Mouse (Mus musculus) urinary bladder, postnatal 4 days (tissue): Measurements from ENCODE around the gene Cdan1.

Source experiments
- DNase-seq, 2 experiments: peaks; one replicate each; pipeline ENCODE4 v3.0.0; 2021 to 2022; ENCODE audit warnings: low spot score in 2 of 2

Gene Cdan1

GRCm38 (mm10) chr2:120849449-120850423 is at the start of gene Cdan1:
Cdan1 (minus strand) TSS chr2:120850128.
- peak in 1 of 2 experiments; percentile 39 for DNase-seq

- no peak for DNase-seq
Observed at GRCm38 (mm10) chr2:120896361-120896760, 46.4 kb upstream of the Cdan1 start.

DNA sequence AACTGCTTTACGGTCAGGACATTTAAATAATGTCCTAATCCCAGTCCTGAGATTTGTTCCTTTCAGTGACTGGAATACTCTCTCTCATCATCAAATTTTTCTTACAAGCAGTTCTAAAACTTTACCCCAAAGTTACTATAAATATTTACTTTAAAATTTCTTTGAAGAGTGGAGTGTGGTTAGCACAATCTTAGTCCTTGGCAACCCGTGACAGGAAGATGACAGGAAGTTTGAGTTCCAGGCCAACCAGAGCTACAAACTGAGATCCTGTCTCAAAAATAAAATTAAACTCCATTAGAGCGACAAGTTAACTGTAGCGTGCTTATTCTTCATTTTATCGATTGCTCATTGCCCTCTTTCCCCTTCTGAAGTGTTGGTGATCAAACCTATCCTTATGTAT is 37.7 kb upstream of the Cdan1 start:
- DNase-seq: no peak

- no peak for DNase-seq
Observed at GRCm38 (mm10) chr2:120873192-120873591, 23.3 kb upstream of the Cdan1 start.

GRCm38 (mm10) chr2:120871447-120872336 is 21.8 kb upstream of the Cdan1 start:
- no peak for DNase-seq

DNA sequence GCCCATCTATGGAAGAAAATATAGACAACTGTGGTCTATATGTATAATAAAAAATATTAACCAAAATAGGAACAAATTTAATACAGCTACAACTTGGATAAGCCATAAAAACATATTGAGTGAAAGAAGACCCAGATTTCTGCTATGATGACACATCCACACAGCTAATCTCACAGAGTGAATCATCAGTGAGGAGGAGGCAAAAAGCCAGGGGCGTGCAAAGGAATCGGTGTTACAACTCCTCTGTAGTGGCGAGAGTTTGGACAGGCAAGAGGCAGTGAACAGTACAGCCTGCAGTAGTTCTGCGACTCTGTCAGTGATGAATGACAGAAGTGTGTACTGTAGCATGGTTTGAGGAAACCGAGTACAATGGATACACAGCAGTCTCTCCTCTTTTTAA is 17.4 kb upstream of the Cdan1 start:
- DNase-seq: no peak

- DNase-seq: no peak
Observed at GRCm38 (mm10) chr2:120866561-120866960, 16.6 kb upstream of the Cdan1 start.

DNA sequence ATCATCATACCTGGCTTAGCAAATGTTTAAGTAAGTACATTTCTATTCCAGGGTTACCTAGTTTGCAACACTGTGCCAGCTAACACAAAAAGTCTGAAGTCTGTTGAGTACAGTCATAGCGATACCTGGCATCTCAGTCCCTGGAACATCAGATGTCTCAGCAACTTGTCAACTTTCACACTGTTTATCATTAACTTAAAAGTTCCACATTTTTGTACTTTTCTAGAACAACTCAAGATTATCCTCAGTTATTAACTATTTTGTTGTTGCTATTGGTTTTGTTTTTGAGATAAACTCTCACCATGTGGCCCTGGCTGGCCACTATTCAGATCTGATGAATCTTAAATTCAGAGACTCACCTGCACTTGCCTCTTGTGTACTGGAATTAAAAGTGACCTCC is 13.5 kb upstream of the Cdan1 start:
- DNase-seq: no peak

GRCm38 (mm10) chr2:120860699-120861098 is 10.8 kb upstream of the Cdan1 start:
- DNase-seq: no peak

DNA sequence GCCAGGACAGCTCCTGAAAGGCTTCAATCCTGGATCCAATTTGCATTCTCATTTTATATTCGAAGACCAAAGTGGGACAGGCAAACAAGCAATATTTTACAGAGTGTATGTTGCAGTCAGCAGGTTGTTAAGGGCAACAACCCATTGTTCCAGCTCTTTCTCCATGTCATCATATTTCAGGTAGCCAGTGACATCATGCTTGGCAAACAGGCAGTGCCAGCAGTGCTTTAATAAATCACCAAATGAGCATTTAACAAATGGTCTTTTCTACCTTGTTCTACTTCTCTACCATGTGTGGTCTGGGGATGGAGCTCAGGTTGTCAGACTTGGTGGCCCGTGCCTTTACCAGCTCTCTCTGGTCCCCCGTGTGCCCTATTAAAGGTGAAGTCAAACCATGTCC is 8.2 kb upstream of the Cdan1 start:
- DNase-seq: no peak

DNA sequence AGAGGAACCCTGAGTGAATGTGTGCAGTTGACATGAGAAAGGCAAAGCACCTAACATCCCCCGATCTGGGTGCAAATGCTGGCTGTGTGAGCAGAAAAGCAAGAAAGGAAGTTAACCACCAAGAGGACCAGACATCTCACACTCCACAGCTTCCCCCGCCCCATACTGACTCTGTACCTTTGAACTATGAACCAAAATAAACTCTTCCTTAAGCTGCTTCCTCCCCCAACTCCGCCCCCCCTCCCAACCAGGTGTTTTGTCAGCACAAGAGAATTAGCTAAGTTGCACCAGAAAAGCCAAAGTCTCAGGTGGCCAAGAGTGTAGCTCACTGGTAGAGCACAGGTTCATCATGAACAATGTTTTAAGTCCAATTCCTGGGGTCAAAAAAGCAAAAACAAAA is 3.2 kb upstream of the Cdan1 start:
- no peak for DNase-seq

GRCm38 (mm10) chr2:120852626-120853025 is 2.7 kb upstream of the Cdan1 start:
- DNase-seq: no peak

DNA sequence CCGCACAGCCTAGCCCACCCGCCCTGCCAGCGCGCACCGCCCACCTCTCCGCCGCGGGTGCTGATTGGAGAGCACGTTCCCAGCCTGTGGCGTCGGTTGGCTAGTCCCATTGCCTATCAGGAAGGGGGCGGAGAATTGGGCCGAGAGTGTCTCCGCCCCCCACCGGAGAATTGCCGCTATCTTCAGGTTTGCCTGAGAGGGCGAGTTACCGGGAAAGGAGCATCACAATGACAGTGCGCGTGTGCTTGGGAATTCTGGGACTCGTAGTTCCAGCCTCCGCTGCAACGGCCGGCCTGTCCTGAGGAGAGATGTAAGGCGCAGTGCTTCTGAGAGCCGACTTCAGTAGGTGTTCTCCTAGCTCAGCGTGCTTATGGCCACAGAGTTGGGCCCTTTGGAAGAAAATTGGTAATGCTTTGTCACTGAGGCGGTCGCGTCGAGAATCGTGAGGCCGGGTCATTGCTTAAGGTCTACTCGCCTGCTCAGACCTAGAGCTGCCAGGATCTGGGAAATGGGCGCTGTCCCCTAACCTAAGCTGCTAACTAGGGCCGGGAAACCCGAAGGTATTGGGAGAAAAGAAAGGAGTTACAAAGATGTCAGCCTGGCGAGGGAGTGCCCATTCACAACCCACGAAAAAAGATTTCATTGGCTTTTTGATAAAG is 625 bp upstream of the Cdan1 start, which contains the start of gene Ttbk2:
Ttbk2 (minus strand) TSS at position 181 of the 659 bp plus-strand sequence.
- DNase-seq: peak; percentile 96 to 97

- DNase-seq: no peak
Observed at GRCm38 (mm10) chr2:120845280-120845679, 4.6 kb downstream of the Cdan1 start.

- DNase-seq: no peak
Observed at GRCm38 (mm10) chr2:120843990-120844389, 5.9 kb downstream of the Cdan1 start.

- DNase-seq: no peak
Observed at GRCm38 (mm10) chr2:120841211-120841610, 8.7 kb downstream of the Cdan1 start.

DNA sequence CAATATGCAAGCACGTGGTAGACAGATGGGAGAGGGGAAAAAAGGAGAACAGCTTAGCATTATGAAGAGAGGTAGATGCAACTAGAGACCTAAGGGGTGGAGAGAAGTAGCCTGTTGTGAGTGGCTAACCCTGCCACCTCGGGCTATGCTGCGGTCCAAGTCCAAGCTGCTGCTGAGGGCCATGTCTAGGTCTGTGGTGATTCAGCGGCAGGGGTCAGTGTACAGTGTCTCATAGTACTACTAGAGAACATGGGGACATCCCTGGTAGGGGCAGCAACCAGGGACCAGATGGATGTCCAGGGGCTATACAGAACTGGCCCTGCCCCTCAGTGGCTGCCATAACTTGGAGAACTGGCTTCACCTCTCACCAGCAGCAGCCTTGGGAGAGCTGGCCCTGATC is 14.8 kb downstream of the Cdan1 start:
- DNase-seq: no peak

GRCm38 (mm10) chr2:120826936-120827638 is 22.8 kb downstream of the Cdan1 start:
- no peak for DNase-seq

GRCm38 (mm10) chr2:120770265-120770935 is 79.5 kb downstream of the Cdan1 start:
- DNase-seq: no peak

DNA sequence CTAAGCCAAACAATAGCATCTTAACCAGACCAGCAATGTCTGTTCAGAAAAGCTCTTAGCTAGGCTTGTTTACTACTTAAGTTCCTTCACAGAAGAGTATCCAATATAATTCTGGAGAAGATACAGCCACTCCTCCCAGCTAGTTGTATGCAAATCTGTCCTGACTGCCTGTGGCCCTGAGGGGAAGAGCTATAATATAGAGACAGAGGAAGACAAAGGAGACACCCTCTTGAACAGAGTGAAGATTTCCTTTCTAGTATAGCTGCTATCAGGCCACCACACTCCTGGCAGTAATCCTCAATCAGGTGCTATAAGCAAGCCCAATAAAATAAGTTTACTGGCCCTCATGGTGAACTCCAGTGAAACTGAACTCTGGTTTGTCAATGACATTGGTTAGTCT is 88.0 kb downstream of the Cdan1 start:
- DNase-seq: no peak

DNA sequence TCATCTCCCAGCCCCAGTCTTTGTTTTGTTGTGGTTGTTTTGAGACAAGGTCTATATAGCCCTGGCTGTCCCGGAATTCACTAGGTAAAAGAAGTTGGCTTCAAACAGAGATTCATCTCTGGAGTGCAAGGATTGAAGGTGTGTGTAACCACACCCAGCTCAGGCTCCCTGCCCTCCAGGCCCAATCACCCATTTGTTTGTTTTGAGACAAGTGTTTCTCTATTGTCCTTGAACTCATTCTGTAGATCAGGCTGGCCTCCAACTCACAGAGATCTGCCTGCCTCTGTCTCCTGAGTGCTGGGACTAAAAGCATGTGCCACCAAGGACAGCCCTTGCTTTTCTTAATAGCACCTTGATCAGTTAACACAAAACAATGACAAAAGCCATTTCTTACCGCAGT is 101.9 kb downstream of the Cdan1 start:
- DNase-seq: no peak
